Mouse (Mus musculus): ENCODE results near the gene Gm20388. TPM values are rescaled to one million over a fixed set of nuclear protein-coding genes. Genes with fewer than 3 reads are reported as not detected.
A peak's percentile ranks its signal among the peaks of the same experiment; 100 is the strongest.
"Not testable (repeated sequence)": the region's sequence is repeated elsewhere in the genome, so short reads cannot be mapped to it uniquely, and the experiment has no call there.

Gm20388 gene
- total RNA-seq, 2 experiments from 2014 or later: 1.3 to 8.5 TPM

DNA sequence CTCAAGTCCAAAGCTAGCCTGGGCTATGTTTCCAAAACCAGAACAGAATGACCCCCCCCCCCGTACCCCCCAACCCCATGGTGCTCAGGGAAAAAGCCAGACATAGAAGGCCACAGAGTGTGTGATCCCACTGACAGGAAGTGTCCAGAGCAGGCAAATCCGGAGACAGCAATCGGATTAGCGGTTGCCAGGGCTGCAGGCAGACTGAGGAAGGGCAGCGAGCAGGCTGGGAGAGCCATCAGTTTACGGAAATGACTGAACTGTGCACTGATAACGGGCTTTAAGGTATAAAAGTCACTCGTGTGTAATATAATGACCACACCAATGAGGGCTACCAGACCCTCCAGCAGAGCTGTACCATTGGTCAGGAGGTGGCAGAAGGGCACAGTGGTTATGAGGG is 730.6 kb downstream of the Gm20388 start:
- DNase-seq (ENCODE audit: low spot score in 2 of 2): no peak

DNA sequence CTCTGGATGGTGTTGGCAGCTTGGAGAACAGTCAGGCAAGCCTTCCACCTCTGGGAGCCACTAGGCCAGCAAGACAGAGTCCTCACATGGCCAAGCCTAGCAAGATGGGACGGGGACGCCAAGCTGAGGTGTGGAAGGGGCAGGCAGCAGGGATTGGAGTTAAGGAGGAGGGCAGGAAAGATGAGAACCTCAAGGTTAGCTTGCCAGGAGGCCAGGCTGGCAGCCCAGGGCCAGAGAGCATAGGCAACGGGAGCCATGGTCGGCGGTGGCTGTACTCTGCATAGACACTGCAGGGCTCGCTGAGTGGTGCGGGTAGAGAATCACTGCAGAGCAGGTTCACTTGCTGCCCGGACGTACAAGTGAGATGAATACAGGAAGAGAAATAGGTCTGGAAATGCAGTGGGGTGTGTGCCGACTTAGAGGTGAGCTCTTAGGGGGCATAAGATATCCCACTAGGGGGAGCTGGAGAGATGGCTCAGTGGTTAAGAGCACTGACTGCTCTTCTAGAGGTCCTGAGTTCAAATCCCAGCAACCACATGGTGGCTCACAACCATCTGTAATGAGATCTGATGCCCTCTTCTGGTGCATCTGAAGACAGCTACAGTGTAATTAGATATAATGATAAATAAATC is 731.5 kb downstream of the Gm20388 start:
- no peak for DNase-seq (ENCODE audit: low spot score in 2 of 2)

DNA sequence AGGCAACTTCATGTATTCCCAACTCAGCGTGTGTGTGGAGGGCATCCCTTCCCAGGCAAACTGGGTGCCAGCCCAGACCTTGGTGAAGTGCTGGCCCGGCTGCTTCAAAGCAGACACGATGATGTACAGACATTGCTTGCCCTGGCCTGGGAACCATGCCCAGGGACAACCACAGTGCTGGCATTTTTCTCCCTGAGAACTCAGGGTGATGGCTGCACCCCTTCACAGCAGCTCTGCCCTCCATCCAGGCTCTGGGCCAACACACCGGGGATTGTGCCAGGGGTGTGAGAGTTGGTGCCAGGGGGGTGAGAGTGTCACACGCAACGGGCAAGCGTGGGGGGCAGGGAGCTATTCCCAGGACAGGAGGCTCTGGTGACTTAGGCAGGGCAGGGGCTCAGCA is 734.0 kb downstream of the Gm20388 start:
- DNase-seq (ENCODE audit: low spot score in 2 of 2): peak; percentile 40 to 56

DNA sequence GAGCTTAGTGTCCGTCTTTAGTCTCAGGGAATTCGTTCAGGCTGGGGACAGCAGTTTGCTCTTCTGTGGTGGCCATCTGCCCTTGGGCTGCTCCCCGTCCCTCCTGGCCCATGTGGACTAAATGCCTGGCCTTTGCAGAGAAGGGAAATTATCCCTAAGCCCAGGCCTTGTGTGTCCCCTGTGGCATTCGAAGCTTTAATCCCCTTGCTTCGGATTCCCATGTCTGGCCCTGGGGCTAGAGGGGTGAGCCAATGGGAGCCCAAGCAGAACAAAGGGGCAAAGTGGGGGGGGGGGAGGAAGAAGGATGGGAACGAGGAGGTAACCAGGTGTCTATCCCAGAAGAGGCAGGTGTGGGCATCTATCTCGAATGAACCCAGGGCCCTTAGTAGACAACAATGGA is 736.9 kb downstream of the Gm20388 start, which contains the start of gene 1190005I06Rik:
1190005I06Rik (minus strand) TSS at position 101 of the 400 bp plus-strand sequence.
- no peak for DNase-seq (ENCODE audit: low spot score in 2 of 2)

DNA sequence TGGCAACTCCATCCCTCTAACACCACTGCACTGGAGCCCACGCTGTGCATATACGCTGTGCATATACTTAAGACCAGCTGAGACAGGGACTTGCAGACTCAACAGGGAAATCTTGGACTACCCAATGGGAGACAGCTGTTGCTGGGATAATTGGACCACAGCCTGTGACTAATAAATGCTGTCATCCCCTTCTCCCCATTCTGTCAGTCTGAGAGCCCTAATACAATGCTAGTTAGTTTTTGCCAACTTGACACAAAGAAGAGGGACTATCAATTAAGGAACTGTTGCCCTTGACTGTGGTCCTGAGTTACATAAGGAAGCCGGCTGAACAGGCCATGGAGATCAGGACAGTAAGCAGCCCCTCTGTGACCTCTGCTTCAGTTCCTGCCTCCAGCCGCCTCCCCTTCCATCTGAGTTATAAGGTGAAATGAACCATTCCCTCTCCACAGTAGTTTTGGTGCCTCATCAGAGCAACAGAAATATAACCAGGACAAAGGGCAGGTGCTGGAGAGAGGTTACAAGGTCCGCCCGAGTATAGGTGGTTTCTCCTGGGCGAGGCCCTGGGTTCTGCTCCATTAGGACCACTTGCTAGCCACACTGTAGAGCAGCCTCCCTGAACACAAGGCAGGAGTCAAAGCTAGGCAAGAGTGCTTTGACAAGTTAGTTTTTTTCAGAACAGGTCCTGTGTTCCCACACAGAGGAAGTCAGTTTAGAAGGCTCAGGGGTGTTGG is 745.8 kb downstream of the Gm20388 start:
- no peak for DNase-seq (ENCODE audit: low spot score in 2 of 2)

DNA sequence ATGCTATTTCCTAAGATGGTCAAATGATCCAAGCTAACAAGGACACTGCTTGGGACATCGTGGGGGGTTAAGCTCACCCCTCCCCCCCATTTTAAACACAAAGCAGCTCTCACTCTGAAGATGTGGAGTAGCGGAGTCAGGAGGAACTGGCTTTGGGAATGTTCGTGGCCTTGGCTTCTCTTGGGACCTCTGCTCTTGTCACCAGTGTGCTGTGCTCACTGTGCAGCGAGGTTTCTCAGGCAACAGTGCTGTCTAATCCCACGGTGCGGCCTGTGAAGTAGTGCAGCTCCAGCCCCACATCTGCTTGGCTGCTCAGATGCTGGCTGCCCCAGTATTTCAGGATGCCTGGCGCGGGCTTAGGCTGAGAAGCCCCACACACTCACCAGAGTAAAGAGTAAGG is 746.8 kb downstream of the Gm20388 start:
- DNase-seq (ENCODE audit: low spot score in 2 of 2): no peak

DNA sequence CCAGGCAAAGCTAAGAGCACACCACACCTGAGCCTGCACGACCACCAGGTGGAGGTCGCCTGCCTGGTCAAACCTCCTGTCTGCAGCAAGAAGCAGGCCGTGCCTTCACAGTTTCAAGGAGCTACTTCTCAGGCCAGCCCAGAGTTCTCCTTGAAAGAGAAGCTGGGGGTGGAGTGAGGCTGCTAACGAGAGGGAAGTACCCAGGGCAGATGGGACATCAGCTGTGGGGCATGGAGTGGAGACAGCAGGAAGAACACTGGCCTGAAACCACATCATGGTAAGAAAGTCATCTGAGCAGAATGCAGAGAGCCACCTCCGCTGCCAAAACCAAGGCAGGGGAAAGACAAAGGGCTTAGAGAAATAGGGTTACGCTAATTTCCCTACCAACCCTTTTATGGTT is 753.9 kb downstream of the Gm20388 start:
- DNase-seq (ENCODE audit: low spot score in 2 of 2): no peak

DNA sequence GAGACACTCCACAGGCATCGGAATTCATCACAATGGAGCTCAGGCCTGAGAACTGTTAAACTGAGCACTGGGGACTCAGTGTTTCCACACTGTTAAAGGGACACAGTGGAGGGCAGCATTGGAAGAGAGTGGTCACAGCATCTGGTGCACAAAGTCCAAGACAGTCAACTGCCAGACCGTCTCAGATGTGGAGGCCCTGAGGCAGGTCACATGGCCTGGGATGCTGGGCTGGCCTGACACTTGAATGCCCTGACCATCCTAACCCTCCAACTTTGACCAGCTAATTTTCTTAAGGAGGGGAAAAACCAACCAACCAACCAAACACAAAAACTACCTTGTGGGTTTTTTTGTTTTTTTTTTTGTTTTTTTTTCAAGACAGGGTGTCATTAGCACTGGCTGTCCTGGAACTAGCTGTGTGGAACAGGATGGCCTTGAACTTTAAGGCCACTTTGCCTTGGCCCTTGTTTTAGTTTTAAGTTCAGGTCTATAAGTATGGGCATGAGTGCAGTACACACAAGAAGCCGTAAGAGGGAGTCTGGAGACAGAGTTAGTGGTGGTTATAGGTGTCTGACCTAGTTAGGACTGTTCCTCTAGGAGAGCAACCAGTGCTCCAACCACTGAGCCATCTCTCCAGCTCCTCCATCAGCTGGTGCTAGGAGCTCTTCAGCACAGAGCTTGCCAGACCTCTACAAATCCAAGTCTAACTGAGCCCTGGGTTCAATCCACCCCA is 755.2 kb downstream of the Gm20388 start:
- no peak for DNase-seq (ENCODE audit: low spot score in 2 of 2)

DNA sequence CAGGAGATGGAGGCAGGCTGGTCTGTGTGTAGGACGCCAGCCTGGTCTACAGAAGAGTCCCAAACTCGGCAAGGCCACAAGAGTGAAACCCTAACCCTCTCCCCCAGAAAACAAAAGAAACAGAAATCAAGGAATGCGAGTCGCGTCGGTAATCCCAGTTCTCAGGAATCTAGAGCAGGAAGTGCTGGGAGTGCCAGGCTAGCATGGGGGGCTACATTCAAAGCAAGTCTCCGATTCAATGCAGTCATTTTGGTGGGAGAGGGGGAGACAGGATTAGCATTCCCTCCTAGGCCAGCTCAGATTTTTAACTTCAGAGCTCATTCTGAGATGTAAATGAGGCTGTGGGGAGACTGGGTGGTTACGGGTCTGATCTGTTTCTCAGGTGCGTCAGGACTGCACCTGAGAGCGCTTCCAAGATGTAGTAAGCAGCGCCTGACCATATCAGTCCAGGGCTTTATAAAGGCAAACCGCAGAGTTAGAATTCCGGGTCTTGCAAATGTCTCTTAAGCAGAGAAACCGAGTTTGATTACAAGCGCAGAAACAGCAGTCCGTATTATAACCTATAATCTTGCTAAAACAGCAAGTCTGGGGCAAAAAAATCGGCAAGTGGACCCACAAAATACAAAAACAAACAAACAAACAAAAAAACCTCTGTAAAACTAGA is 756.3 kb downstream of the Gm20388 start:
- DNase-seq (ENCODE audit: low spot score in 2 of 2): no peak

DNA sequence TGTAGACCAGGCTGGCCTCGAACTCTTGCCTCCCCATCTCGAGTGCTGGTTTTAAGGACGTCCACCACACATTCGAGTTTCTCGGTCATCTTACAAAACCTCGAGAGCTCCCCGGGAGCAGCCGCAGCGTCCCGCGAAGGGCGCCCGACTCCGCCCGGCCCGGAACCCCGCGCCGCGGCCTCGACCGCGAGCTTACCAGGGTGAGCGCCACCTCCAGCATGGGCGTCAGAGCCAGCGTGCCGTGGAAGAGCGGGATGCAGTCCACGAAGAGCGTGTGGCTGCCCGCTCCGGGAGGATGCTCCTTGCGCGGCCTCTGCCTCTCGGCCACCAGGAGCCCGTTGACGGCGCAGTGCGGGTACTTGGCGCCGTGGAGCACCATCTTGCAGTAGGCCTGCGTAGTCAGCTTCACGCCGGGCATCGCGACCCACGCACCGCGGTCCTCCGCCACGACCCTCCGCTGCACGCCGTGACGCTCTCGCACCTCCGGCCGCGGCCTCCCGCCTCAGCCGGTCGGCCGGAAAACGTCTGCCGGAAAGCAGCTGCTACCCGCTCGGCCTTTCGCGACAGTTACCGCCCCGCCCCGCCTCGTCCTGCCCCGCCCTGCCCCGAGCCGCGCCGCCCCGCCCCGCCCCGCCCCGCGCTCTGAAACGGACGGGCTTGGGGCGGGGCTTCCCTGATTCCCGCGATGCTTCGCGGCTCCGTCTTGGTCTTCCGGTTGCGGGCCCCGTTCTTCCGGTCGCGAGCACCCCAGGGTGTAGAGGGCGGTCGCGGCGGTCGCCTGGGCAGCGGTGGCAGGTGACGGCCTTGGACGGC is 757.1 kb downstream of the Gm20388 start, which contains the start of the genes Gm27021 and Cox4i1:
Gm27021 (minus strand) TSS at position 519 of the 813 bp plus-strand sequence.
Cox4i1 (plus strand) TSS at position 662 of the 813 bp plus-strand sequence.
- DNase-seq (ENCODE audit: low spot score in 2 of 2): peak; percentile 88 to 89

DNA sequence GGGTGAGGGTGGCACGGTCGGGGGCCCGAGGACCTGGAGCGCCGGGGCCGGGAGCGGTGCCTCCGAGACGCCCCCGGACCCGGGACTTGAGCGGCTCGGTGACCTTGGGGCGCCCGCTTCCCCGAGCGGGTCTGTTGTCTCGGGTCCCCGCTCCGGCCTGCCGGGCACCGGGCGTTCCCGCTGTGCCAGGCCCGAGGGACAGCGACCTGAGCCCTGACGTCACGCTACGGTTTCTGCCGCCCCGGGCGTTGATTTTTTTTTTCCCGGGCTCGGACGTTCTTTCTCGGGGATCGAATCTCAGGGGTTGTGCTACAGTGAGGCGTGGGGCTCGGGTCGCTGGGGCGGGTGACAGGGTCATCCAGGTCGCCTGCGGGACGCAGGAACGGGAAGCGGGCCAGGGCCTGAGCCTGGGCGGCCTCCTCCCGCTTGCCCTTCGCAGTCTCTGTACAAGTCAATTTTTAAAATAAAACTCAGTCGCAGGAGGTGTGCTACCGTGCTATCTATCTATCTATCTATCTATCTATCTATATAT is 757.8 kb downstream of the Gm20388 start, which contains the start of gene Emc8:
Emc8 (minus strand) TSS at position 200 of the 532 bp plus-strand sequence.
- DNase-seq (ENCODE audit: low spot score in 2 of 2): peak; percentile 35 to 52

DNA sequence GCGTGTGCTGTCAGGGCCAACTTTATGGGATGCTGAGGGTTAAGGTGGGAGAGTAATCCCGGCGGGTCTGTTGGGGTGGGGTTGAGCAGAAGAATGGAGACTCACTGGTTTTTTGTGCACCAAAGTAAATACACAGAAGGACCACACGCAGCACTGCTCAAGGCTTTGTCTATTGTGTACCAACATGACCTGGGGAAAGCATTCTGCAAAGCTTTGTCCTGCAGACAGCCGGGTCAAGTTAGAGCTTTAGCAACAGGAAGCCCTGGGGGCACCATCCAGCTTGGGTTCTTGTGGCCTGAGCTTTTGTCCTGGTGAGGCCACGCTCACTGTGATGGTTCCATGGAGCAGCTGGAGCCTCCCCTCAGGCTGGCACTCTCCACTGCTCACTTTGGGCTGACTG is 761.1 kb downstream of the Gm20388 start:
- no peak for DNase-seq (ENCODE audit: low spot score in 2 of 2)

DNA sequence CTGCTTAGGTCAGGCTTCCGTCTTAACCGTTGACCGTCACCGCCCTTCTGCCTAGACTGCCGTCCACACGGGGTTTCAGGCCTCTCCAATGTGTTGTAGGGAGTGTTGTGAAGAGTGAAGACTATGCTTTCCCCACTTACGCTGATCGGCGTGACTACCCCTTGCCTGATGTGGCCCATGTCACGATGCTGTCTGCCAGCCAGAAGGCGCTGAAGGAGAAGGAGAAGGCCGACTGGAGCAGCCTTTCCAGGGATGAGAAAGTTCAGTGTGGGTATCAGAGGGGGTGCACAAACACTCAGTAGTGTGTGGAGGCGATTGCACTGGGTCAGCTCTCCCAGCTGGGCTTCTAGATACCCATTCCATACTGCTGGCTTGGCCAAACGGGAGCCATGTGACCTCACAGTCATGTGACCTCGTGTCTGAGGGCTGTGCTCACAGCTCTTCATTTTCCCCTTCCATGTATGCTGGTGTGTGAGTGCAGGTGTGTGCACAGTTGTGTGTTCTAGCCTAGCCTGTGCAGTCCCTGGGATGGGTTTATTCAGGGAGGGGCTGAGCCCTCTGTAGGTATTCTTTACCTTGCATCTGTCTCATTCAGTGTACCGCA is 762.1 kb downstream of the Gm20388 start:
- DNase-seq (ENCODE audit: low spot score in 2 of 2): no peak

DNA sequence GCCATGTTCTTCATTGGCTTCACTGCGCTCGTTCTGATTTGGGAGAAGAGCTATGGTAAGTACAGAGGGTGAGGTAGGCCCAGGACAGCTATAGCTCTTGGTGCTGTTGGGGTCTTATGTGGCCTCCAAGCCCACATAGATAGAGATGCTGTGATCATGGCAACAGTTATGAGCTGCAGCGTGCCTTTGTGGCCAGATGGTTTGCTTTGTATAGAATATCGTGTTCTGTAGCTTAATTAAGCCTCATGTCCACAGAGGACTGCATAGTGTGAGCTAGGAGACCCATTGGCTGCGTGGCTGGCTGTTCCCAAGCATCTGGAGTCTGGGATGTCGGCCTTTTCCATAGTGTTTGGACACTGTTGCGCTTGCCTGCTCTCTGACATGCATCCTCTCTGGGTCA is 762.7 kb downstream of the Gm20388 start:
- no peak for DNase-seq (ENCODE audit: low spot score in 2 of 2)

DNA sequence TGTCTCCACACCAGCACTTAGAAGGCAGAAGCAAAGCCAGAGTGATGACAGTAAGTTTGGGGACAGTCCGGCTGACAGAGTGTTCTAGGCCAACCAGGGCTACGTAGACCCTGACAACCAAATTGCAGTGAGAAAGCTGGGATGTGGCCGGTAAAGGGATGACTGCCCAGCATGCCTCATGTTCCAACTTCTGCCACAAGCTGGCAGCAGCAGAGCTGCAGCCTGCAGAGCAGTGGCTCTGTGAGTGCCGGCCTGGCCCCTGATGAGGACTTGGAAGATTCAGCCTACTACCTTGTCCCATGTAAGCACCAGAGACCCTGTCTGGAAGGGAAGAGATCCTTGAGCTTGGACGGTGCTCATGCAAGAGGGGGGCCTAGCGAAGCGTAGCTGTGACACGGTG is 765.1 kb downstream of the Gm20388 start:
- DNase-seq (ENCODE audit: low spot score in 2 of 2): no peak

DNA sequence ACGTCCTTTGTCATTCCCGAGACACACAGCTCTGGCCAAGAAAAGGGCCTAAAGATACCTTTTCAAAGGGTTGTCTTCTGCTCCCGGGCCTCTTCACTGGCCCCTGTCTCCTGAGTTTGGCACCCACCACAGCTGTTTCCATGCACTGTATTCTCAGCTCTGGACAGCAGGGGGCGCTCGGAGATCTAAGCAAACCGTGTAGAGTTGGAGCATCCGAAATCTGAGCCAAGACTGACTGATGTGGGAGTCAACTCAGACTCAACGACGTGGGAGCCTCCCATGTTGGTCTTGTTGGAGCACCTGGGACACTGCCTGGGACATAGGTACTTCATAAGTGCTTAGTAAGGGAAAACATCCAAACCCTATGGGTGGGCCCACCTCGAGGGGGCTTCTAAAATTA is 767.8 kb downstream of the Gm20388 start:
- DNase-seq (ENCODE audit: low spot score in 2 of 2): peak; percentile 83 to 89

DNA sequence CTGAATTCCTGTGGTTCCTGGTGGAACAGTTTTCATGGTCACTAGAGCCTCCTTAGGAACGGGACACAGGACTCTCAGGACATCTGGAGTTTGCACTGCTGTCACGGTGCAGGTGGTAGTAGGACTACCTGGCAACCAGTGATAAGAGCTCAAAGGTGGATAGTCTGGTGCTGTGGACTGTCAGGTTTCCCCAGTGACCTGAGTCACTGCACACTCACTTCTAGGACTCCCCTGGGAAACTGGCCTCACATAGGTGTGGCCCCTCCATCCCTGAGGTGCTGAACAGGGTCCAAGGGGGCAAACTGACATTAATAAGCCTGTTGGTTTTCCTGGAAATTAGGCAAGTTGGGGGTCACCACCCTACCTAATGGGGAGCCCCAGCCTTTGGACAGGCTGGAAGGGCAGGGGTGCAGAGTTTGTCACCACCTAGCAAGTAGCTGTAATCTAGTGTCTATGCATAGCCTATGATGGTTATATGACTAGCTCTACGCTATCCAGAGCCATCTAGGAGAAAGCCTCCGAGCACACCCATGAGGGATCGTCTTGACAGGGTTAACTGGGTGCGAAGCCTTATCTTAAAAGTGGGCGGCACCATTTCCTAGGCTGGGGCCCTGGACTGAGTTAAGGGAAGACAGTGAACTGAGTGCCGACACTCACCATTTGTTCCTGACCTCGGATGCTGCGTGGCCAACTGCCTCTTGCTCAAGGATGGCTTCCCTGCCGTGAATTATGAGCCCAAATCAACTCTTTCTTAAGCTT is 769.2 kb downstream of the Gm20388 start:
- no peak for DNase-seq (ENCODE audit: low spot score in 2 of 2)

DNA sequence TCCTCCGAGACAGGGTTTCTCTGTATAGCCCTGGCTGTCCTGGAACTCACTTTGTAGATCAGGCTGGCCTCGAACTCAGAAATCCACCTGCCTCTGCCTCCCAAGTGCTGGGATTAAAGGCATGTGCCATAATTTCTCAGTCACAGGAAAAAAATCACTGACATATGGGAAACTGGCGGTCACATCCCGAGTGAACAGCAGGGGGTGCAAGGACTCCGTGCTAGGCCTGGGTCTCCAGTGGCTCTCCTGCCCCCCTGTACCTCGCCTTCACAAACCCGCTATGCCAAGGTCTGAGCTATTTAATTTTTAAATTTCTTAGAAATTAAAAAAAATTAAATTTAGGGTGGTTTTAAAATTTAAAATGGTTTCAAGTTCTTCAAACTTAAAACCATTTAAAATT is 769.8 kb downstream of the Gm20388 start:
- DNase-seq (ENCODE audit: low spot score in 2 of 2): not testable (repeated sequence)

DNA sequence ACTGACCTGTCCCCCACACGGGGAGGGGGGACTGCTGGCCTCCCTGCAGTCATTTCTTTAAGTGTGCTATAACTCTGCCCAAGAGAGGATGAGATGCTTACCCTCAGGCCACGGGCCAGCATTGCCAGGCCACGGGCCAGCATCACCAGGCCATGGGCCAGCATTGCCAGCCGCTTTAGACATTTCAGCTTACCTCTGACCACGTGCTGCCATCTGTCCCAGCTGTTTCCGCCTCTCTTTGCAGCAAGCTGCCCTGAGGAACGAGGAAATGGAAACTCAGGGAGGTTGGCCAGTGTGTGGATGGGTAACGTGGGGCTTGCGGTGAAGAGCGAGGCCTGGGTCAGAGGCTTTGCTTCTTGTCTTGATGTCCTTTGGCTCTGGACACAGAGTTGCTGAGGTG is 770.5 kb downstream of the Gm20388 start:
- no peak for DNase-seq (ENCODE audit: low spot score in 2 of 2)

Measured in adrenal gland, adult 18-20 months (tissue).